Mouse (Mus musculus) spleen, adult 12 weeks (tissue): ENCODE measurements around the gene Csf2rb2.
"Not testable (repeated sequence)": the region's sequence is repeated elsewhere in the genome, so short reads cannot be mapped to it uniquely, and the experiment has no call there.

Experiments
- DNase-seq: peaks from one replicate; pipeline ENCODE4 v3.0.0; 2022; ENCODE audit warnings: low spot score

Gene Csf2rb2

DNA sequence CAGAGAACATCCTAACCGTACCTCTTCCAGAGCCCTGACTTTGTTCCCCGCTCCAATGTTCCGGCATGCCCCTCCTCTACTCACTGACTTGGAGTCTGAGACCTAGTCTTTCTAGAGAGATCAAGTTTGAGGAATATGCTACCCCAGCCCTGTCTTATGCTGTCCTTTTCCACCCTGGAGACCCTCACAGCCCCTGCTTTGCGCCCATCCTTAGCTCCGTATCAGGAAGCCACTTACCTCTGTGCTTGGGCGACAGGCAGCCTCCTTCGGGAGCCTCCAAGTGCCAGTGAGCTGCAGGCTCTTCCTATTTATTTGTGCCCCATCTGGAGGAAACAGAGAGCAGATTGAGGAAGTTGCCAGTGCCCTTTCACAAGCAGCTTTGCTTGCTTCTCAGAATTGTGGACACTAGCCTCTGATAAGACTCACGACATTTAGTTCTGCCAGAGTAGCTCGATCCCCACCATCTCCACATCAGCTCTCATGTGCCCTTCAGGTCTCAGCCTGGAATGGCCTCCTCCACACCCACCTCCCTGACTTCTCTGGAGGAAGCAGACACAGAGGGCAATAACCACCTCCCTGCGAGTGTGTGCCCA, at the start of gene Csf2rb2:
Gene Csf2rb2 (minus strand): TSS at position 381 of the 593 bp plus-strand sequence.
- no peak for DNase-seq

DNA sequence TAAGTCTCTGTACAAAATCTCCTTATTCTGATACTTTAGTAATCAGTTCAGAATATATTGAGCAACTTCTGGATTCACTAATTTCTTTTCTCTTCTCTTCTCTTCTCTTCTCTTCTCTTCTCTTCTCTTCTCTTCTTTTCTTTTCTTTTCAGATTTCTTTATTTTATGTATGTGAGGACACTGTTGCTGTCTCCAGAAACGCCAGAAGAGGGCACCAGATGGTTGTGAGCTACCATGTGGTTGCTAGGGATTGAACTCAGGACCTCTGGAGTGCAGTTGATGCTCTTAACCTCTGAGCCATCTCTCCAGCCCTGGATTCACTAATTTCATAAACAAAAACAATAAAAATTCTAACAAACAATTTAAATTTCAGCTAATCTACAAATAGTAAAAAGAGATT, 49.4 kb upstream of the Csf2rb2 start:
- no peak for DNase-seq

- DNase-seq, result no peak
These were observed 46.2 kb upstream of the Csf2rb2 start for GRCm38 (mm10) chr15:78351586-78352165.

GRCm38 (mm10) chr15:78344567-78344966, 39.0 kb upstream of the Csf2rb2 start:
- no peak for DNase-seq

GRCm38 (mm10) chr15:78343683-78344082, 38.2 kb upstream of the Csf2rb2 start:
- no peak for DNase-seq

DNA sequence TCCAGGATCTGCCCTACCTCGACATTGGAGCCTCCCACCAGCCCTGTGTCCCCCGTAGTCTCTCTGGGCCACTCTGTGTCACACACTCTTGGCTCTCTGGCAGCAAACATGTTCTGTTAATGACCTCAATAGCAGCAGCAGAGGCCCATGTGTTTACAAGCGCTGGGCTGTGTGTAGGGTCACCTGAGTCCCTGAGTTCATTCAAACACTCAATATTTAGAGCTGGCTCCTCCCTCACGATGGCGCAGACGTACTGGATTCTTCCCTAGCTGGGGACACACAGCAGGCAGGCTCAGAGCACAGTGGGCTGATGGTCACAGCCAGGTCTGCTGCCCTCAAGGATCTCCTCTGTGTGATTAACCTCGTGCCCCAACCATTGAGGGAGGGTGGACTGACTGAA, 35.4 kb upstream of the Csf2rb2 start:
- not testable (repeated sequence) for DNase-seq

GRCm38 (mm10) chr15:78339627-78340423, 34.3 kb upstream of the Csf2rb2 start:
- not testable (repeated sequence) for DNase-seq

DNA sequence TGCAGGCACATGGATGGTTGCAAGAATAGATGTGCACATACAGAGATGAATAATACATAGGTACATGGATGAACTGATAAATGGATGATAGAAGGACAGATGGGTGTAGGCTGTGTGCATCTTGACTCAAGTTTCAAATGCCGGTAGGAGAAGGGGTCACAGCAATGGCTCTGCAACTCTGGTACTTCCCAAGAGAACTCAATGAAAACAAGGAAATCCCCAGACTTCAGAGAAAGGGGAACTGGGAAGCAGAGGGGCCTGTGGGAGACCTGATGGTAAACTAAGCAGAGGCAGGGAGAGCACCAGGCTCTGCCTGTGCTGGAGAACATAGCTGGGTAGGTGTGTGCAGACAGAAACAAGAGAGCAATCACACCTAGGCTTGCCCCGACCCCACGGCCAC, 28.9 kb upstream of the Csf2rb2 start:
- no peak for DNase-seq

- no peak for DNase-seq
These were observed 27.5 kb upstream of the Csf2rb2 start for GRCm38 (mm10) chr15:78332981-78333380.

- DNase-seq, result no peak
These were observed 26.2 kb upstream of the Csf2rb2 start for GRCm38 (mm10) chr15:78331523-78332340.

- DNase-seq, result no peak
These were observed 25.2 kb upstream of the Csf2rb2 start for GRCm38 (mm10) chr15:78330706-78331105.

DNA sequence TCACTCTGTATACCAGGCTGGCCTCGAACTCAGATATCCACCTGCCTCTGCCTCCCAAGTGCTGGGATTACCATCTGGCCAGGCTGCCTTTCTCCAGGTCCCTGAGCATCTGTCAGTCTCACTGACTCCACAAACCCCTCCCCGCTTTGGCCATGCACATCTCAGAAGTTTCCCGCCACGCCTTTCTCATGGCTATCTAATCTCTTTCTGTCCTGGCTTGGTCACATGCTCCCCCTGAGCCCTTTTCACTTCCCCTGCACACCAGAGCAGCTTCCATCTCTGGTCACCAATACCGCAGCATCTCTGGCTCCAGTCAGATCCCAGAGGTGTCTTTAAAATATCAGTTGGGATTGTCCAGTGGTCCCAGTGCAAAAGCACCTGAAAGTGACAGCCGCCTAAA, 24.5 kb upstream of the Csf2rb2 start:
- not testable (repeated sequence) for DNase-seq

GRCm38 (mm10) chr15:78328520-78329097, 23.1 kb upstream of the Csf2rb2 start:
- DNase-seq, result no peak

DNA sequence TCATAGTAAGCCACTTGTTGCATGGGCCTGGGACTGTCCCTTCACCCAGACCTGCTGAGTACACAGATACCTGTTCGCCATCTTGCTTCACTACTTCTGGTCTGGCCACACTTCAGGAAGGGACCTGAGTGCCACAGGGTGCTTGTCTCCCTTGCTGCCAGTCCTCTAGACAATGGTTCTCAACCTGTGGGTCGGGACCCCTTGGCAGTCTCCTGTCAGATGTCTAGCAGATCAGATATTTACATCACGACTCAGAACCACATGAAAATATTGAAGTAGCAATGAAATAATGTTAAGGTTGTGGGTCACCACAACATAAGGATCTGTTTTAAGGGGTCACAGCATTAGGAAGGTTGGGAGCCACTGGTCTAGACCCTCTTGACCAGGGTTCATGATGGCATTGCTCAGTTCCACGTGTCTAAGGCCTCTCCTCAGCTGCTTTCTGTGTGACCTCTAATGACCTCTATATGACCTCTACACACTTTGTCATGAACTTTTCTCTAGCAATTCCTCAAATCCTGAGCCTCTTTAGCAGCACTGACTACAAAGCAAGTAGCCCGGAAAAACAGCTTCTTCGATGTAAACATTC, 22.3 kb upstream of the Csf2rb2 start:
- not testable (repeated sequence) for DNase-seq

GRCm38 (mm10) chr15:78326747-78327146, 21.2 kb upstream of the Csf2rb2 start:
- DNase-seq, result no peak

DNA sequence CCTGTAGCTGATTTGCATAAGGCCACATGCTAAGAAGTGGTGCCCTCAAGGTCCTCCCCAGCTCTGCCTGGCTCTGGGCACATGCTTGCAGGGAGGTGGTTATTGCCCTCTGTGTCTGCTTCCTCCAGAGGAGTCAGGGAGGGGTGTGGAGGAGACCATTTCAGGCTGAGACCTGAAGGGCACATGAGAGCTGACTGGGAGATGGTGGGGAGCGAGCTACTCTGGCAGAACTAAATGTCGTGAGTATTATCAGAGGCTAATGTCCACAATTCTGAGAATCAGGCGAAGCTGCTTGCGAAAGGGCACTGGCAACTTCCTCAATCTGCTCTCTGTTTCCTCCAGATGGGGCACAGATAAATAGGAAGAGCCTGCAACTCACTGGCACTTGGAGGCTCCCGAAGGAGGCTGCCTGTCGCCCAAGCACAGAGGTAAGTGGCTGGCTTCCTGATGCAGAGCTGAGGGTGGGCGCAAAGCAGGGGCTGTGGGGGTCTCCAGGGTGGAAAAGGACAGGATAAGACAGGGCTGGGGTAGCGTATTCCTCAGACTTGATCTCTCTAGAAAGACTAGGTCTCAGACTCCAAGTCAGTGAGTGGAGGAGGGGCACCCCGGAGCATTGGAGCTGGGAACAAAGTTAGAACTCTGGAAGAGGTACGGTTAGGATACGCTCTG, 20.3 kb upstream of the Csf2rb2 start, which contains the start of gene Csf2rb:
Gene Csf2rb (plus strand): TSS at position 82 of the 669 bp plus-strand sequence.
- DNase-seq, result no peak

- no peak for DNase-seq
These were observed 18.8 kb upstream of the Csf2rb2 start for GRCm38 (mm10) chr15:78324294-78324693.

GRCm38 (mm10) chr15:78323366-78323765, 17.8 kb upstream of the Csf2rb2 start:
- DNase-seq, result no peak

- no peak for DNase-seq
These were observed 15.4 kb upstream of the Csf2rb2 start for GRCm38 (mm10) chr15:78320825-78321496.
